Mouse (Mus musculus): ENCODE results near the gene Gm7168. TPM values are rescaled to one million over a fixed set of nuclear protein-coding genes. Genes with fewer than 3 reads are reported as not detected.
"Not testable (repeated sequence)": the region's sequence is repeated elsewhere in the genome, so short reads cannot be mapped to it uniquely, and the experiment has no call there.

The Gm7168 gene
- polyA plus RNA-seq, 1 experiment from 2014 or later = not detected

GRCm38 (mm10) chr17:13951570-13951969, 3.4 kb downstream of the Gm7168 start:
- not testable (repeated sequence) for DNase-seq (ENCODE audit: low spot score); H3K36me3 ChIP-seq (ENCODE audit: control insufficient read depth, insufficient read depth, low read length); H3K4me1 ChIP-seq (replicated peaks; ENCODE audit: control insufficient read depth, insufficient read depth, low read length); H3K4me2 ChIP-seq (ENCODE audit: low read length); H3K9me3 ChIP-seq (ENCODE audit: control insufficient read depth, low read length); H3K27me3 ChIP-seq (replicated peaks; ENCODE audit: control insufficient read depth, insufficient read depth, low read length); ATAC-seq (replicated peaks; ENCODE audit: low FRiP score, low TSS enrichment, low read depth); H3K9ac ChIP-seq (ENCODE audit: low read length); H3K27ac ChIP-seq (ENCODE audit: low read depth); H3K4me3 ChIP-seq (ENCODE audit: low read depth, low read length)
- 85% methylated on average over 1 of the region's 1 CpGs for whole genome bisulfite sequencing

- H3K27me3 ChIP-seq (replicated peaks; ENCODE audit: control insufficient read depth, insufficient read depth, low read length); DNase-seq (ENCODE audit: low spot score); ATAC-seq (replicated peaks; ENCODE audit: low FRiP score, low TSS enrichment, low read depth); H3K4me1 ChIP-seq (replicated peaks; ENCODE audit: control insufficient read depth, insufficient read depth, low read length); H3K27ac ChIP-seq (ENCODE audit: low read depth); H3K4me3 ChIP-seq (ENCODE audit: low read depth, low read length); H3K9me3 ChIP-seq (ENCODE audit: control insufficient read depth, low read length); H3K36me3 ChIP-seq (ENCODE audit: control insufficient read depth, insufficient read depth, low read length); H3K4me2 ChIP-seq (ENCODE audit: low read length); H3K9ac ChIP-seq (ENCODE audit: low read length): not testable (repeated sequence)
- 36% methylated on average over 1 of the region's 2 CpGs for WGBS
Measured at GRCm38 (mm10) chr17:13958129-13958528, 10.0 kb downstream of the Gm7168 start.

- not testable (repeated sequence) for H3K9me3 ChIP-seq (ENCODE audit: control insufficient read depth, low read length); H3K27me3 ChIP-seq (replicated peaks; ENCODE audit: control insufficient read depth, insufficient read depth, low read length); DNase-seq (ENCODE audit: low spot score); H3K27ac ChIP-seq (ENCODE audit: low read depth); ATAC-seq (replicated peaks; ENCODE audit: low FRiP score, low TSS enrichment, low read depth); H3K4me2 ChIP-seq (ENCODE audit: low read length); H3K36me3 ChIP-seq (ENCODE audit: control insufficient read depth, insufficient read depth, low read length); H3K4me3 ChIP-seq (ENCODE audit: low read depth, low read length); H3K9ac ChIP-seq (ENCODE audit: low read length); H3K4me1 ChIP-seq (replicated peaks; ENCODE audit: control insufficient read depth, insufficient read depth, low read length)
- 94% methylated on average over 3 of the region's 3 CpGs for WGBS
Measured at GRCm38 (mm10) chr17:13962245-13962644, 14.1 kb downstream of the Gm7168 start.

GRCm38 (mm10) chr17:13965048-13965447, 16.9 kb downstream of the Gm7168 start:
- H3K9ac ChIP-seq (ENCODE audit: low read length); ATAC-seq (replicated peaks; ENCODE audit: low FRiP score, low TSS enrichment, low read depth); H3K36me3 ChIP-seq (ENCODE audit: control insufficient read depth, insufficient read depth, low read length); H3K4me1 ChIP-seq (replicated peaks; ENCODE audit: control insufficient read depth, insufficient read depth, low read length); H3K4me3 ChIP-seq (ENCODE audit: low read depth, low read length); H3K27me3 ChIP-seq (replicated peaks; ENCODE audit: control insufficient read depth, insufficient read depth, low read length); H3K27ac ChIP-seq (ENCODE audit: low read depth); H3K4me2 ChIP-seq (ENCODE audit: low read length); DNase-seq (ENCODE audit: low spot score); H3K9me3 ChIP-seq (ENCODE audit: control insufficient read depth, low read length): not testable (repeated sequence)
- WGBS = 27% methylated on average over 1 of the region's 2 CpGs

GRCm38 (mm10) chr17:13969917-13970316, 21.7 kb downstream of the Gm7168 start:
- not testable (repeated sequence) for H3K4me2 ChIP-seq (ENCODE audit: low read length); H3K9me3 ChIP-seq (ENCODE audit: control insufficient read depth, low read length); H3K36me3 ChIP-seq (ENCODE audit: control insufficient read depth, insufficient read depth, low read length); H3K9ac ChIP-seq (ENCODE audit: low read length); H3K27me3 ChIP-seq (replicated peaks; ENCODE audit: control insufficient read depth, insufficient read depth, low read length); ATAC-seq (replicated peaks; ENCODE audit: low FRiP score, low TSS enrichment, low read depth); H3K27ac ChIP-seq (ENCODE audit: low read depth); DNase-seq (ENCODE audit: low spot score); H3K4me3 ChIP-seq (ENCODE audit: low read depth, low read length); H3K4me1 ChIP-seq (replicated peaks; ENCODE audit: control insufficient read depth, insufficient read depth, low read length)
- 75% methylated on average over 1 of the region's 2 CpGs for WGBS

GRCm38 (mm10) chr17:13970796-13971195, 22.6 kb downstream of the Gm7168 start:
- H3K4me2 ChIP-seq (ENCODE audit: low read length); H3K27ac ChIP-seq (ENCODE audit: low read depth); ATAC-seq (replicated peaks; ENCODE audit: low FRiP score, low TSS enrichment, low read depth); H3K27me3 ChIP-seq (replicated peaks; ENCODE audit: control insufficient read depth, insufficient read depth, low read length); H3K9me3 ChIP-seq (ENCODE audit: control insufficient read depth, low read length); H3K9ac ChIP-seq (ENCODE audit: low read length); DNase-seq (ENCODE audit: low spot score); H3K4me3 ChIP-seq (ENCODE audit: low read depth, low read length); H3K36me3 ChIP-seq (ENCODE audit: control insufficient read depth, insufficient read depth, low read length); H3K4me1 ChIP-seq (replicated peaks; ENCODE audit: control insufficient read depth, insufficient read depth, low read length): not testable (repeated sequence)
- 81% methylated on average over 5 of the region's 5 CpGs for WGBS

- Histone ChIP-seq H3K36me3 (ENCODE audit: control insufficient read depth, insufficient read depth, low read length) (no peaks in the 10 kb centered on the region), H3K27me3 (replicated peaks; ENCODE audit: control insufficient read depth, insufficient read depth, low read length) (no peaks in the 10 kb centered on the region), H3K27ac (ENCODE audit: low read depth) (no peak overlapping the region), H3K4me2 (ENCODE audit: low read length) (no peak overlapping the region), H3K9ac (ENCODE audit: low read length) (no peak overlapping the region), H3K4me1 (replicated peaks; ENCODE audit: control insufficient read depth, insufficient read depth, low read length) (no peaks in the 10 kb centered on the region), H3K9me3 (ENCODE audit: control insufficient read depth, low read length) (no peaks in the 10 kb centered on the region), H3K4me3 (ENCODE audit: low read depth, low read length) (no peak overlapping the region)
- DNase-seq (ENCODE audit: low spot score) (no peak), ATAC-seq (replicated peaks; ENCODE audit: low FRiP score, low TSS enrichment, low read depth) (no peak)
- 75% methylated on average over 1 of the region's 1 CpGs for WGBS
Measured at GRCm38 (mm10) chr17:13987690-13988089, 39.5 kb downstream of the Gm7168 start.

- H3K27me3 ChIP-seq (replicated peaks; ENCODE audit: control insufficient read depth, insufficient read depth, low read length); H3K36me3 ChIP-seq (ENCODE audit: control insufficient read depth, insufficient read depth, low read length); H3K9me3 ChIP-seq (ENCODE audit: control insufficient read depth, low read length); H3K4me1 ChIP-seq (replicated peaks; ENCODE audit: control insufficient read depth, insufficient read depth, low read length); DNase-seq (ENCODE audit: low spot score); H3K4me2 ChIP-seq (ENCODE audit: low read length); ATAC-seq (replicated peaks; ENCODE audit: low FRiP score, low TSS enrichment, low read depth); H3K4me3 ChIP-seq (ENCODE audit: low read depth, low read length); H3K27ac ChIP-seq (ENCODE audit: low read depth); H3K9ac ChIP-seq (ENCODE audit: low read length): not testable (repeated sequence)
- WGBS = 44% methylated on average over 2 of the region's 2 CpGs
Measured at GRCm38 (mm10) chr17:13993425-13993824, 45.3 kb downstream of the Gm7168 start.
